Mouse (Mus musculus) kidney, postnatal 0 days (tissue): Measurements from ENCODE around the gene Xrra1. TPM values are rescaled to one million over a fixed set of nuclear protein-coding genes. Genes with fewer than 3 reads are reported as not detected.

Source experiments
- ATAC-seq: fragments of 200-750 bp; cut with Nextera tagmentation; replicated peaks from 2 replicates; pipeline ENCODE4 v1.8.0; 2017; ENCODE audit warnings: low read depth, moderate number of reproducible peaks, moderate TSS enrichment, moderate library complexity; ENCODE audit not compliant: low FRiP score
- DNase-seq: peaks from one replicate; pipeline ENCODE4 v3.0.0-alpha.2; 2016; ENCODE audit warnings: low spot score
- H3K27ac ChIP-seq: fragments of 300-500 bp; sonication (generic); 2 replicates; pipeline ENCODE4 v1.5.1; 2014; ENCODE audit warnings: mild to moderate bottlenecking
- H3K27me3 ChIP-seq: fragments of 300-500 bp; sonication (generic); 2 replicates; pipeline ENCODE4 v1.6.1; 2014; ENCODE audit warnings: low read length, mixed read lengths; ENCODE audit not compliant: insufficient read depth
- H3K36me3 ChIP-seq: fragments of 300-500 bp; sonication (generic); 2 replicates; pipeline ENCODE4 v1.6.1; 2014; ENCODE audit warnings: low read length, mixed read lengths; ENCODE audit not compliant: insufficient read depth
- H3K4me1 ChIP-seq: fragments of 300-500 bp; sonication (generic); replicated peaks from 2 replicates; pipeline ENCODE4 v1.6.1; 2014; ENCODE audit warnings: antibody characterized with exemption, low read length, mixed read lengths; ENCODE audit not compliant: insufficient read depth
- H3K4me2 ChIP-seq: fragments of 300-500 bp; sonication (generic); 2 replicates; pipeline ENCODE4 v1.6.1; 2014; ENCODE audit warnings: mild to moderate bottlenecking, low read length, moderate library complexity, mixed read lengths
- H3K4me3 ChIP-seq: fragments of 300-500 bp; sonication (generic); replicated peaks from 2 replicates; pipeline ENCODE4 v1.5.1; 2014; ENCODE audit warnings: low read depth, low read length
- H3K9ac ChIP-seq: fragments of 300-500 bp; sonication (generic); 2 replicates; pipeline ENCODE4 v1.6.1; 2014; ENCODE audit warnings: low read depth, low read length
- H3K9me3 ChIP-seq: fragments of 300-500 bp; sonication (generic); replicated peaks from 2 replicates; pipeline ENCODE4 v1.6.1; 2016; ENCODE audit warnings: low read length, inconsistent platforms, mixed read lengths
- CTCF ChIP-seq: IDR thresholded peaks from 2 replicates; pipeline ENCODE4 v1.5.1; 2016; ENCODE audit warnings: antibody characterized with exemption, low read depth, mild to moderate bottlenecking, moderate library complexity
- WGBS: fragments of 180-500 bp; shearing (Covaris S2); extraction: QIAGEN DNeasy Blood & Tissue Kit; methylation state at CpG from one replicate; pipeline ENCODE4 v1.1.7; 2014; 5-methylcytosine and 5-hydroxymethylcytosine counted together
- polyA plus RNA-seq: library from polyadenylated mRNA; unstranded; fragments of >200 nt; fragmentation: Nextera tagmentation; extraction: Ambion mirVana; gene quantifications from 2 replicates; pipeline ENCODE4 v1.2.1, GENCODE M21; 2015

Xrra1 gene
- polyA plus RNA-seq, 1 experiment from 2014 or later = 0.20 TPM

DNA sequence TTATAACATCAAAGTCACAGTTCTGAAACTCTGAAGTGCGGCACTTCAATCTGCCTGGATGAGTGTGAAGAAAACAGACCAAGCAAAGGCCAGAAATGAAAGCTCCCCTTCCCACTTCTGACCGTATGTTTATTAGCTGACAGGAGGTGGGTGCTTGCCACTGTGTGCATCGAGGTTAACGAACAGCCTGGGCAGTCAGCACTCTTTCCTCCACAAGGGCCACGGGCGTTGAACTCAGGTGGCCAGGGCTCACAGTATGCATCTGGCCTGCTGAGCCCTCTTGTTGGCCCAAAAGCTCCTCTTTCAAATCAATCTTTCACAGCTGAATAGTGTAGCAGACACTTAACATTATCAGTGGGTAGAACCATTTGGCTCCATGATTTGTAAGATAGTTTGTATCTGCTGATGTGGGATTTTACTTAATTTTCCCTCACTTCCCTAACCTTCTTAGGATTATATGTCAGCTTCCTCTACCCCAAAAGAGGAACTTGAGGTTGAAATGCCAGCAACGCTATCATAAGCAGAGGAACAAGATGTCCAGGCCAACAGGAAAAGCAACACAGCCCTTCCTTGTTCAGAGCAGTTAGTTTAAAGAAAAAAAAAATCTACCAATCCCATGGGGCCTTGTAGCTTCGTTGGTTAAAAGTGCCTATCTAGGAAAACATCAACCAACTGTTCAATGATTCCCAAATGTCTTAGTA is 103.8 kb downstream of the Xrra1 start:
- no peak; the same call in 1 of the 2 replicates for ATAC-seq
- Histone ChIP-seq H3K27me3 (no peaks in the 10 kb centered on the region), H3K36me3 (no peaks in the 10 kb centered on the region), H3K27ac (peak overlapping the region; percentile 88), H3K4me3 (no peak overlapping the region), H3K9me3 (no peaks in the 10 kb centered on the region), H3K4me2 (no peak overlapping the region), H3K4me1 (peaks cover 32% of the 10 kb centered on the region), H3K9ac (no peak overlapping the region)
- 44% methylated on average over 8 of the region's 8 CpGs for WGBS
- TF ChIP-seq CTCF = no peak
- DNase-seq = peak; percentile 46

DNA sequence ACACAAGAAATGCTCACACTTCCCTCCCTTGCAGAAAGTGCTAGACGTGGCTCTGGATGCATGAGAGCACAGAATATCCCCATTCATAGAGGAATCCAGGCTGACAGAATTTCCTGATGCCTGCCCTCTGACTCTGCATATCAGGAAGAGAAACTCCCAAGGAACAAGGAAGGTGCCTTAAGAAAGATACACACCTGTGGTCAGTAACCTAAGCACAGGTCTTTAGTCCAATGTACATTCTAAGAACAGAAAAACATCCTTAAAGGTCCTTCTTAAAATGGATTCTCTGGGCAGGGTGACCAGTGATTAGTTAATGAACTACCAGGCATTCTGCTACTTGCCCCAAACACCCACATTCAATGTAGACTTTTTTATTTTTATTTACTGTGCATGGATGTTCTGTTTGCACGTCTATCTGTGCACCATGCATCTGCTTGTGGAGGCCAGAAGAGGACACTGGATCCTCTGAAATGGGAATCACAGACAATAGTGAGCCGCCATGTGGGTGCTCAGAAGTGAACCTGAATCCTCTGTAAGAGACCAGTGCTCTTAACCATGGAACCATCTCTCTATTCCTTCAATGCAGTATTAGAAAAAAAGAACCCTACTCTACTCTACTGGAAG is 104.4 kb downstream of the Xrra1 start:
- DNase-seq = no peak
- peak overlapping the region; percentile 88 for H3K27ac ChIP-seq

DNA sequence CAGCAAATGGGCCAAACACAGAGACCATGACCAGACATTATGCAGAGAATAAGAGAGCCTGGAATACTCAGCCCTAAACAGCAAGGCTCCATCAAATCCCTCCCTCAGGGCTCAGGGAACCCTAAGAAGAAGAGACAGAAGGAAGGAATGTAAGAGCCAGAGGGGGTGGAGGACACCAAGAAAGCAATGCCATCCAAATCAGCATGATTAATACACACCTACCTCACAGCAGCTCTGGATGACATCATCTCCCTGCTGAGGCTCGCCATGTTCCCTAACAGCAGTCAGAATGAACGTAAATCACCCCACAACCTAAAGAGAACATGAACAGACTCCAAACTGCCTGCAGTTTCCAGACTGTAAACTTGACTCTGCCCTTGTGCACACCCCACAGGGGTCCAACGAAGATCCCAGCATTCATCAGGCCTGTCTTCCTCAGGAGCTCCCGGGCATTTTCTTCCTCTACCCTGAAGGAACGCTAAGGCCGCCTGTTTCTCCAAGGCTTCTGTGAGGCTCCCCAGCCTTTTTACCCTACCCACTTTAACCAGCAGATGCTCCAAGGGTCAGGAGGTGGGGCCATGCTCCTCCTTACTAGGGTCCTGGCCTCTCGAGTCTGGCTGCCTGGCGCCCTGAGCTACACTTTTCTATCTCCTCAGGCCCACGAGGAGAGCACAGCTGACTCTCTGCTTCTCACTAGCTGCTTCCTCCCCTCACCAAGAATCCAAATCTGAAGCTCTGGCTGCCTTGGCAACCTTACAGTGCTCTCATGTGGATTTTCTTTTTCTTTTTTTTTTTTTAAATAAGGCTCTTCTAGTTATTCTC is 106.3 kb downstream of the Xrra1 start:
- Histone ChIP-seq H3K4me2 (peak overlapping the region; percentile 26; the same call in 1 of the 2 replicates), H3K4me3 (no peak overlapping the region), H3K36me3 (no peaks in the 10 kb centered on the region), H3K4me1 (peaks cover 32% of the 10 kb centered on the region), H3K9me3 (no peaks in the 10 kb centered on the region), H3K27me3 (no peaks in the 10 kb centered on the region), H3K27ac (peak overlapping the region; percentile 71), H3K9ac (no peak overlapping the region; the same call in 1 of the 2 replicates)
- peak; percentile 53 for DNase-seq
- TF ChIP-seq CTCF = no peak
- no peak; the same call in 1 of the 2 replicates for ATAC-seq
- 23% methylated on average over 9 of the region's 9 CpGs for WGBS

More for the DNA sequence above, 104.4 kb downstream of the Xrra1 start:
- Histone ChIP-seq H3K4me1 (peaks cover 32% of the 10 kb centered on the region), H3K27me3 (no peaks in the 10 kb centered on the region), H3K4me3 (no peak overlapping the region), H3K9ac (no peak overlapping the region), H3K36me3 (no peaks in the 10 kb centered on the region), H3K4me2 (no peak overlapping the region; the same call in 1 of the 2 replicates), H3K9me3 (no peaks in the 10 kb centered on the region)
- no peak for TF ChIP-seq CTCF
- WGBS = 60% methylated on average over 3 of the region's 3 CpGs
- no peak; the same call in 1 of the 2 replicates for ATAC-seq

DNA sequence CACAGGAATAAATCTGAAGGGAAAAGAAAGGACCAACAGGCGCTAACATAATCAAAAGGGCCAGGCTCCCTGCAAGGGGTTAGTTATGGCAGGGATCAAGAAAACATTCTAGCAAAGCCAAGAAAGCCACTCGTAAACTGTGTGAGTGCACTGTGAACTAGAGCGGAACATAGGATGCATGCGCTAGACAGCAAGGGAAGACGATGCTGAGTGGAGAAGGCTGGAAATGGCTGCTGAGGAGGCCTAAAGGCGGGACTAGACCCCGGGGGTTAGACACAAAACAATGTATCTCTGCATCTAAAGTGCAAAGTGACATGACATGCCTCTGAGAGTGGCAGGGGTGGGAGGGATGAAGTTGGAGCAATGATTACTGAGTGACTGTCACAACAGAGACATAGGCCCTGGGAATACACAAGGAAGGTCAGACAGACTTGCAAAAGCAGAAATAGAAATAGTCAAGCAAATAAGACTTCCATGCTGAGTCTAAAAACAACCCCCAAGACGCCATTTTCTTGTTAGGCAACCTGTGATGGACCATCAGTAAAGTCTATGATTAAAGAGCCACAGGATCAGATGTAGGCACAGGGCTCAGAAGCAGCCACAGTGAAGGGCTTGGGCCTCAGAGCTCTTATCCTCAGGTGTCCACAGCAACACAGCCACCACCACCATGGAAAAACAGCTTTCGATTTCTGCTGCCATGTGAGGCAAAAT is 107.2 kb downstream of the Xrra1 start:
- WGBS = 41% methylated on average over 9 of the region's 9 CpGs
- TF ChIP-seq CTCF = no peak
- DNase-seq = peak; percentile 67
- Histone ChIP-seq H3K27ac (peak overlapping the region; percentile 71; the same call in 1 of the 2 replicates), H3K4me1 (peaks cover 31% of the 10 kb centered on the region), H3K27me3 (no peaks in the 10 kb centered on the region), H3K4me2 (no peak overlapping the region), H3K36me3 (no peaks in the 10 kb centered on the region), H3K9me3 (no peaks in the 10 kb centered on the region), H3K4me3 (no peak overlapping the region), H3K9ac (no peak overlapping the region)
- ATAC-seq = 0 out of 2 replicates have a peak, but pooled peaks have one; percentile 6

Other genes starting within 250 kb of the Xrra1 start
- gene Tpbgl, start 232.0 kb upstream of the Xrra1 start, polyA plus RNA-seq = 0.51 and 0.63 TPM in 2 replicates
- 4.0 and 4.3 TPM in 2 replicates for gene Slco2b1, start 147.8 kb upstream of the Xrra1 start, polyA plus RNA-seq
- gene Olfr520, start 128.8 kb upstream of the Xrra1 start, polyA plus RNA-seq = not detected in 2 replicates
- not detected in 2 replicates for gene Olfr521, start 95.6 kb upstream of the Xrra1 start, polyA plus RNA-seq
- gene Neu3, start 30.7 kb upstream of the Xrra1 start, polyA plus RNA-seq = 2.5 and 2.6 TPM in 2 replicates
- gene Spcs2, start 4.3 kb downstream of the Xrra1 start, polyA plus RNA-seq = 340 and 344 TPM in 2 replicates
- 4.4 and 5.0 TPM in 2 replicates for gene Rnf169, start 121.3 kb downstream of the Xrra1 start, polyA plus RNA-seq
- gene Chrdl2, start 147.1 kb downstream of the Xrra1 start, polyA plus RNA-seq = 0.22 and 0.32 TPM in 2 replicates